Mouse (Mus musculus) forebrain, embryonic 12.5 days (tissue): Measurements from ENCODE around the gene Fermt1. TPM values are rescaled to one million over a fixed set of nuclear protein-coding genes. Genes with fewer than 3 reads are reported as not detected.

Experiments
- ATAC-seq: fragments of 200-750 bp; cut with Nextera tagmentation; 2 replicates; pipeline ENCODE4 v1.8.0; 2017; ENCODE audit warnings: moderate TSS enrichment; ENCODE audit not compliant: low FRiP score
- H3K27ac ChIP-seq: fragments of 300-500 bp; sonication (generic); 2 replicates; pipeline ENCODE4 v1.5.1; 2016; ENCODE audit warnings: mild to moderate bottlenecking
- H3K27me3 ChIP-seq: fragments of 300-500 bp; sonication (generic); 2 replicates; pipeline ENCODE4 v1.6.1; 2016; ENCODE audit warnings: mild to moderate bottlenecking
- H3K36me3 ChIP-seq: fragments of 300-500 bp; sonication (generic); replicated peaks from 2 replicates; pipeline ENCODE4 v1.6.1; 2016; ENCODE audit warnings: mild to moderate bottlenecking
- H3K4me1 ChIP-seq: fragments of 300-500 bp; sonication (generic); 2 replicates; pipeline ENCODE4 v1.6.1; 2016
- H3K4me2 ChIP-seq: fragments of 300-500 bp; sonication (generic); 2 replicates; pipeline ENCODE4 v1.6.1; 2016; ENCODE audit warnings: mild to moderate bottlenecking, moderate library complexity
- H3K4me3 ChIP-seq: fragments of 300-500 bp; sonication (generic); replicated peaks from 2 replicates; pipeline ENCODE4 v1.5.1; 2016; ENCODE audit warnings: mild to moderate bottlenecking
- H3K9ac ChIP-seq: fragments of 300-500 bp; sonication (generic); 2 replicates; pipeline ENCODE4 v1.6.1; 2016; ENCODE audit warnings: mild to moderate bottlenecking
- H3K9me3 ChIP-seq: fragments of 300-500 bp; sonication (generic); 2 replicates; pipeline ENCODE4 v1.6.1; 2016
- WGBS: fragments of 180-500 bp; shearing (Covaris S2); methylation state at CpG from one replicate; pipeline ENCODE4 v1.1.7; 2016; 5-methylcytosine and 5-hydroxymethylcytosine counted together
- polyA plus RNA-seq: library from polyadenylated mRNA; unstranded; fragments of >200 nt; fragmentation: Nextera tagmentation; extraction: Ambion mirVana; gene quantifications from 2 replicates; pipeline ENCODE4 v1.2.1, GENCODE M21; 2016

The Fermt1 gene
- polyA plus RNA-seq, 1 experiment from 2014 or later, result 0.83 TPM

- ATAC-seq, result no peak
- WGBS, result 58% methylated on average over 9 of the region's 9 CpGs
- peaks cover 13% of the 10 kb centered on the region for H3K4me1 ChIP-seq
Measured at GRCm38 (mm10) chr2:132943596-132943995, 2.1 kb downstream of the Fermt1 start.

GRCm38 (mm10) chr2:132939056-132939455, 6.7 kb downstream of the Fermt1 start:
- no peak; the same call in 1 of the 2 replicates for ATAC-seq
- H3K27me3 ChIP-seq, result peaks cover 12% of the 10 kb centered on the region
- H3K4me2 ChIP-seq, result no peak overlapping the region
- H3K27ac ChIP-seq, result no peak overlapping the region
- H3K4me3 ChIP-seq, result no peak overlapping the region
- 78% methylated on average over 14 of the region's 14 CpGs for WGBS
- no peaks in the 10 kb centered on the region for H3K4me1 ChIP-seq
- no peaks in the 10 kb centered on the region for H3K9me3 ChIP-seq
- H3K9ac ChIP-seq, result no peak overlapping the region
- H3K36me3 ChIP-seq, result no peaks in the 10 kb centered on the region

More at GRCm38 (mm10) chr2:132943596-132943995, 2.1 kb downstream of the Fermt1 start:
- Histone ChIP-seq H3K4me3 (no peak overlapping the region), H3K27me3 (peaks cover 44% of the 10 kb centered on the region), H3K4me2 (no peak overlapping the region), H3K27ac (no peak overlapping the region), H3K36me3 (no peaks in the 10 kb centered on the region), H3K9me3 (no peaks in the 10 kb centered on the region), H3K9ac (no peak overlapping the region)

GRCm38 (mm10) chr2:132936176-132936575, 9.5 kb downstream of the Fermt1 start:
- H3K4me1 ChIP-seq, result no peaks in the 10 kb centered on the region
- no peak overlapping the region for H3K4me2 ChIP-seq
- no peak overlapping the region for H3K27ac ChIP-seq
- H3K27me3 ChIP-seq, result no peaks in the 10 kb centered on the region; the same call in 1 of the 2 replicates
- no peaks in the 10 kb centered on the region for H3K36me3 ChIP-seq
- WGBS, result 86% methylated on average over 4 of the region's 4 CpGs
- ATAC-seq, result no peak
- no peak overlapping the region for H3K4me3 ChIP-seq
- H3K9me3 ChIP-seq, result 0 out of 2 replicates have a peak, but pooled peaks cover 3% of the 10 kb centered on the region
- no peak overlapping the region for H3K9ac ChIP-seq

GRCm38 (mm10) chr2:132934711-132935110, 11.0 kb downstream of the Fermt1 start:
- Histone ChIP-seq H3K4me2 (no peak overlapping the region), H3K27ac (no peak overlapping the region), H3K9me3 (0 out of 2 replicates have a peak, but pooled peaks cover 3% of the 10 kb centered on the region), H3K4me1 (no peaks in the 10 kb centered on the region), H3K27me3 (no peaks in the 10 kb centered on the region; the same call in 1 of the 2 replicates), H3K4me3 (no peak overlapping the region), H3K9ac (no peak overlapping the region), H3K36me3 (no peaks in the 10 kb centered on the region)
- WGBS, result 91% methylated on average over 4 of the region's 4 CpGs
- ATAC-seq, result no peak

- Histone ChIP-seq H3K4me2 (no peak overlapping the region), H3K9me3 (0 out of 2 replicates have a peak, but pooled peaks cover 3% of the 10 kb centered on the region), H3K27me3 (no peaks in the 10 kb centered on the region; the same call in 1 of the 2 replicates), H3K9ac (no peak overlapping the region), H3K4me3 (no peak overlapping the region), H3K4me1 (no peaks in the 10 kb centered on the region), H3K36me3 (no peaks in the 10 kb centered on the region), H3K27ac (no peak overlapping the region)
- WGBS, result 69% methylated on average over 2 of the region's 2 CpGs
- ATAC-seq, result no peak
Measured at GRCm38 (mm10) chr2:132934142-132934541, 11.6 kb downstream of the Fermt1 start.

GRCm38 (mm10) chr2:132928999-132929398, 16.7 kb downstream of the Fermt1 start:
- Histone ChIP-seq H3K36me3 (no peaks in the 10 kb centered on the region), H3K4me3 (no peak overlapping the region), H3K27me3 (no peaks in the 10 kb centered on the region), H3K4me1 (no peaks in the 10 kb centered on the region), H3K9me3 (0 out of 2 replicates have a peak, but pooled peaks cover 3% of the 10 kb centered on the region), H3K4me2 (no peak overlapping the region), H3K27ac (no peak overlapping the region), H3K9ac (no peak overlapping the region)
- 85% methylated on average over 2 of the region's 2 CpGs for WGBS
- no peak for ATAC-seq

- Histone ChIP-seq H3K4me3 (no peak overlapping the region), H3K4me1 (no peaks in the 10 kb centered on the region), H3K9ac (no peak overlapping the region), H3K27ac (no peak overlapping the region), H3K36me3 (no peaks in the 10 kb centered on the region), H3K9me3 (0 out of 2 replicates have a peak, but pooled peaks cover 3% of the 10 kb centered on the region), H3K27me3 (no peaks in the 10 kb centered on the region), H3K4me2 (no peak overlapping the region)
- WGBS, result 53% methylated on average over 2 of the region's 2 CpGs
- no peak for ATAC-seq
Measured at GRCm38 (mm10) chr2:132927871-132928270, 17.8 kb downstream of the Fermt1 start.

- 0 out of 2 replicates have a peak, but pooled peaks cover 3% of the 10 kb centered on the region for H3K9me3 ChIP-seq
- no peaks in the 10 kb centered on the region for H3K36me3 ChIP-seq
- H3K9ac ChIP-seq, result no peak overlapping the region
- H3K27me3 ChIP-seq, result no peaks in the 10 kb centered on the region
- 74% methylated on average over 2 of the region's 2 CpGs for WGBS
- no peak overlapping the region for H3K27ac ChIP-seq
- H3K4me2 ChIP-seq, result no peak overlapping the region
- H3K4me1 ChIP-seq, result no peaks in the 10 kb centered on the region
- H3K4me3 ChIP-seq, result no peak overlapping the region
- no peak for ATAC-seq
Measured at GRCm38 (mm10) chr2:132927298-132927697, 18.4 kb downstream of the Fermt1 start.

- Histone ChIP-seq H3K36me3 (no peaks in the 10 kb centered on the region), H3K27me3 (no peaks in the 10 kb centered on the region), H3K4me2 (no peak overlapping the region), H3K9ac (no peak overlapping the region), H3K9me3 (no peaks in the 10 kb centered on the region), H3K4me1 (no peaks in the 10 kb centered on the region), H3K27ac (no peak overlapping the region), H3K4me3 (no peak overlapping the region)
- ATAC-seq, result no peak
- WGBS, result 33% methylated on average over 8 of the region's 8 CpGs
Measured at GRCm38 (mm10) chr2:132923290-132924085, 22.2 kb downstream of the Fermt1 start.

GRCm38 (mm10) chr2:132922076-132922873, 23.4 kb downstream of the Fermt1 start:
- Histone ChIP-seq H3K4me3 (no peak overlapping the region), H3K4me2 (no peak overlapping the region), H3K9ac (no peak overlapping the region), H3K4me1 (no peaks in the 10 kb centered on the region), H3K36me3 (no peaks in the 10 kb centered on the region), H3K27me3 (no peaks in the 10 kb centered on the region), H3K9me3 (no peaks in the 10 kb centered on the region), H3K27ac (no peak overlapping the region)
- WGBS, result 75% methylated on average over 9 of the region's 9 CpGs
- ATAC-seq, result no peak

GRCm38 (mm10) chr2:132914785-132915184, 30.9 kb downstream of the Fermt1 start:
- Histone ChIP-seq H3K4me1 (no peaks in the 10 kb centered on the region), H3K4me2 (no peak overlapping the region), H3K36me3 (no peaks in the 10 kb centered on the region), H3K27ac (no peak overlapping the region), H3K4me3 (no peak overlapping the region), H3K27me3 (no peaks in the 10 kb centered on the region), H3K9ac (no peak overlapping the region), H3K9me3 (no peaks in the 10 kb centered on the region)
- 81% methylated on average over 1 of the region's 1 CpGs for WGBS
- no peak for ATAC-seq

GRCm38 (mm10) chr2:132906763-132907162, 38.9 kb downstream of the Fermt1 start:
- Histone ChIP-seq H3K27me3 (peaks cover 13% of the 10 kb centered on the region; the same call in 1 of the 2 replicates), H3K4me3 (no peak overlapping the region), H3K27ac (no peak overlapping the region), H3K9me3 (no peaks in the 10 kb centered on the region), H3K36me3 (no peaks in the 10 kb centered on the region), H3K9ac (no peak overlapping the region), H3K4me2 (no peak overlapping the region), H3K4me1 (no peaks in the 10 kb centered on the region)
- 34% methylated on average over 8 of the region's 8 CpGs for WGBS
- ATAC-seq, result no peak
